Mouse (Mus musculus): ENCODE measurements around the gene Alkbh6. TPM values are rescaled to one million over a fixed set of nuclear protein-coding genes. Genes with fewer than 3 reads are reported as not detected.
A peak's percentile ranks its signal among the peaks of the same experiment; 100 is the strongest.

Gene Alkbh6
- polyA plus RNA-seq, 1 experiment from 2014 or later: 68.8 TPM

DNA sequence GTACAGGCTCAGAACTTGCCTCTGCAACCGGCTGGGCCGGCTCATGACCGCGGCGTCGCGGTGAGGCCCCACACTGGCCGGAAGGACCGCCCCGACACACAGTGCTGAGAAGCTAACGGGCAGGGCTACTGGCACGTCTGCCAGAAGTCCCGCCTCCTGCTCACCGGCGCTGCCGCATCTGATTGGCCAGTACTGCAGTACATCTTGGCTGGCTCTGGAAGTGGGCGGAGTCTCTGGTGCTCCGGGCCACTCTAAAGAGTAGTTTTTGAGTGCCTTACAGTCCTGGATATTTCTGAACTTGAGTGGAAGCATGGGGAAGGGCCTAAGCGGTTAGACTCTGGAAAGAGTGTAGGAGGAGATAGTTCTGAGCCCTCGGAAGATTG lies 13.8 kb downstream of the Alkbh6 start:
- 0 out of 2 replicates have a peak, but pooled peaks cover 3% of the 10 kb centered on the region for H3K9me3 ChIP-seq (ENCODE audit: control insufficient read depth, low read length)
- ATAC-seq: peak; percentile 98
- H3K27me3 ChIP-seq (replicated peaks; ENCODE audit: control insufficient read depth, insufficient read depth, low read length): no peaks in the 10 kb centered on the region
- peak overlapping the region; percentile 79 for H3K9ac ChIP-seq (ENCODE audit: low read depth, low read length)
- H3K4me2 ChIP-seq (ENCODE audit: low read depth, low read length): peak overlapping the region; percentile 68
- WGBS: under 1% methylated on average over 20 of the region's 20 CpGs
- peaks cover 4% of the 10 kb centered on the region for H3K4me1 ChIP-seq (ENCODE audit: control insufficient read depth, insufficient read depth, low read length)
- H3K4me3 ChIP-seq (ENCODE audit: low read length): peak overlapping the region; percentile 68
- no peaks in the 10 kb centered on the region for H3K36me3 ChIP-seq (ENCODE audit: control insufficient read depth, insufficient read depth, low read length)
- H3K27ac ChIP-seq (ENCODE audit: low read length): peak overlapping the region; percentile 89

- peak; percentile 31 for ATAC-seq
- 23% methylated on average over 6 of the region's 6 CpGs for WGBS
- Histone ChIP-seq H3K4me1 (ENCODE audit: control insufficient read depth, insufficient read depth, low read length) (peaks cover 4% of the 10 kb centered on the region), H3K27ac (ENCODE audit: low read length) (peak overlapping the region; percentile 89), H3K9me3 (ENCODE audit: control insufficient read depth, low read length) (0 out of 2 replicates have a peak, but pooled peaks cover 3% of the 10 kb centered on the region), H3K4me2 (ENCODE audit: low read depth, low read length) (peak overlapping the region; percentile 58), H3K9ac (ENCODE audit: low read depth, low read length) (peak overlapping the region; percentile 67), H3K27me3 (replicated peaks; ENCODE audit: control insufficient read depth, insufficient read depth, low read length) (no peaks in the 10 kb centered on the region), H3K36me3 (ENCODE audit: control insufficient read depth, insufficient read depth, low read length) (no peaks in the 10 kb centered on the region), H3K4me3 (ENCODE audit: low read length) (peak overlapping the region; percentile 68)
Measured at GRCm38 (mm10) chr7:30322865-30323264, 14.3 kb downstream of the Alkbh6 start.

DNA sequence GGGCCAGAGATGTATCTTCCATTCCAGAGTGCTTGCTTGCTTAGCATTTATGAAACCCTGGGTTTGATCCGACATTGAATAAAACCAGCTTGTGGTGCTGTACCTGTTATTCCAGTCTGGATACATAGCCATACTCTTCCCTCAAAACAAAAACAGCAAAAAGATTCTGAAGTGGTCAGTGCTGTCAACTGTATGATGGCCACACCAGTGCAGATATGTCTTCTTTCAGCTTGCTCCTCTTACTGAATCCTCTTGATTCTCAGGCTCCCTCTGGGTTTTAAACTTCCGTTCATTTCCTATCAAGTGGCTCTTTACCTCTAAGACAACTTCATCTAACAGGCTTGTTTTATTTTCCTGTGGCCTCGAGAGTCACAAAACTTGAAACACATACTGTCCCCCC lies 15.3 kb downstream of the Alkbh6 start, which contains the start of gene Sdhaf1:
Gene Sdhaf1, minus strand, starts transcription at position 101 of the 400 bp plus-strand sequence.
- peak within 1 kb of the TSS; percentile 58 for H3K4me2 ChIP-seq (ENCODE audit: low read depth, low read length)
- H3K9me3 ChIP-seq (ENCODE audit: control insufficient read depth, low read length): 0 out of 2 replicates have a peak, but pooled peaks cover 3% of the 10 kb centered on the region
- no peaks in the 10 kb centered on the region for H3K27me3 ChIP-seq (replicated peaks; ENCODE audit: control insufficient read depth, insufficient read depth, low read length)
- peaks cover 4% of the 10 kb centered on the region for H3K4me1 ChIP-seq (ENCODE audit: control insufficient read depth, insufficient read depth, low read length)
- H3K4me3 ChIP-seq (ENCODE audit: low read length): peak within 1 kb of the TSS; percentile 68
- no peak for ATAC-seq
- no peaks in the 10 kb centered on the region for H3K36me3 ChIP-seq (ENCODE audit: control insufficient read depth, insufficient read depth, low read length)
- WGBS: 78% methylated on average over 3 of the region's 3 CpGs
- peak within 1 kb of the TSS; percentile 67 for H3K9ac ChIP-seq (ENCODE audit: low read depth, low read length)
- H3K27ac ChIP-seq (ENCODE audit: low read length): peak within 1 kb of the TSS; percentile 89

- ATAC-seq: no peak
- 88% methylated on average over 5 of the region's 5 CpGs for WGBS
- H3K9me3 ChIP-seq (ENCODE audit: control insufficient read depth, low read length): 0 out of 2 replicates have a peak, but pooled peaks cover 3% of the 10 kb centered on the region
- no peaks in the 10 kb centered on the region for H3K36me3 ChIP-seq (ENCODE audit: control insufficient read depth, insufficient read depth, low read length)
- H3K27ac ChIP-seq (ENCODE audit: low read length): no peak overlapping the region
- H3K4me3 ChIP-seq (ENCODE audit: low read length): no peak overlapping the region
- peaks cover 4% of the 10 kb centered on the region for H3K4me1 ChIP-seq (ENCODE audit: control insufficient read depth, insufficient read depth, low read length)
- H3K9ac ChIP-seq (ENCODE audit: low read depth, low read length): no peak overlapping the region
- no peaks in the 10 kb centered on the region for H3K27me3 ChIP-seq (replicated peaks; ENCODE audit: control insufficient read depth, insufficient read depth, low read length)
- H3K4me2 ChIP-seq (ENCODE audit: low read depth, low read length): no peak overlapping the region
Measured at GRCm38 (mm10) chr7:30324300-30324944, 15.9 kb downstream of the Alkbh6 start.

GRCm38 (mm10) chr7:30325364-30325763 lies 16.8 kb downstream of the Alkbh6 start:
- 0 out of 2 replicates have a peak, but pooled peaks cover 3% of the 10 kb centered on the region for H3K9me3 ChIP-seq (ENCODE audit: control insufficient read depth, low read length)
- H3K4me2 ChIP-seq (ENCODE audit: low read depth, low read length): no peak overlapping the region
- no peak overlapping the region for H3K27ac ChIP-seq (ENCODE audit: low read length)
- H3K9ac ChIP-seq (ENCODE audit: low read depth, low read length): no peak overlapping the region
- H3K4me3 ChIP-seq (ENCODE audit: low read length): no peak overlapping the region
- 43% methylated on average over 2 of the region's 2 CpGs for WGBS
- no peaks in the 10 kb centered on the region for H3K27me3 ChIP-seq (replicated peaks; ENCODE audit: control insufficient read depth, insufficient read depth, low read length)
- H3K4me1 ChIP-seq (ENCODE audit: control insufficient read depth, insufficient read depth, low read length): peaks cover 4% of the 10 kb centered on the region
- H3K36me3 ChIP-seq (ENCODE audit: control insufficient read depth, insufficient read depth, low read length): no peaks in the 10 kb centered on the region
- ATAC-seq: no peak

- no peak overlapping the region for H3K27ac ChIP-seq (ENCODE audit: low read length)
- no peak overlapping the region for H3K9ac ChIP-seq (ENCODE audit: low read depth, low read length)
- H3K27me3 ChIP-seq (replicated peaks; ENCODE audit: control insufficient read depth, insufficient read depth, low read length): no peaks in the 10 kb centered on the region
- H3K36me3 ChIP-seq (ENCODE audit: control insufficient read depth, insufficient read depth, low read length): no peaks in the 10 kb centered on the region
- no peak for ATAC-seq
- H3K4me3 ChIP-seq (ENCODE audit: low read length): no peak overlapping the region
- no peaks in the 10 kb centered on the region for H3K4me1 ChIP-seq (ENCODE audit: control insufficient read depth, insufficient read depth, low read length)
- H3K4me2 ChIP-seq (ENCODE audit: low read depth, low read length): no peak overlapping the region
- 0 out of 2 replicates have a peak, but pooled peaks cover 3% of the 10 kb centered on the region for H3K9me3 ChIP-seq (ENCODE audit: control insufficient read depth, low read length)
Measured at GRCm38 (mm10) chr7:30326427-30326826, 17.9 kb downstream of the Alkbh6 start.

- H3K9me3 ChIP-seq (ENCODE audit: control insufficient read depth, low read length): 0 out of 2 replicates have a peak, but pooled peaks cover 3% of the 10 kb centered on the region
- ATAC-seq: no peak
- H3K9ac ChIP-seq (ENCODE audit: low read depth, low read length): no peak overlapping the region
- H3K4me1 ChIP-seq (ENCODE audit: control insufficient read depth, insufficient read depth, low read length): no peaks in the 10 kb centered on the region
- H3K36me3 ChIP-seq (ENCODE audit: control insufficient read depth, insufficient read depth, low read length): no peaks in the 10 kb centered on the region
- H3K4me2 ChIP-seq (ENCODE audit: low read depth, low read length): no peak overlapping the region
- 64% methylated on average over 15 of the region's 15 CpGs for WGBS
- no peak overlapping the region for H3K4me3 ChIP-seq (ENCODE audit: low read length)
- H3K27ac ChIP-seq (ENCODE audit: low read length): no peak overlapping the region
- 0 out of 2 replicates have a peak, but pooled peaks cover 3% of the 10 kb centered on the region for H3K27me3 ChIP-seq (replicated peaks; ENCODE audit: control insufficient read depth, insufficient read depth, low read length)
Measured at GRCm38 (mm10) chr7:30327140-30327539, 18.6 kb downstream of the Alkbh6 start.

GRCm38 (mm10) chr7:30328379-30328778 lies 19.9 kb downstream of the Alkbh6 start:
- Histone ChIP-seq H3K4me2 (ENCODE audit: low read depth, low read length) (no peak overlapping the region), H3K4me3 (ENCODE audit: low read length) (no peak overlapping the region), H3K36me3 (ENCODE audit: control insufficient read depth, insufficient read depth, low read length) (no peaks in the 10 kb centered on the region), H3K9ac (ENCODE audit: low read depth, low read length) (no peak overlapping the region), H3K27me3 (replicated peaks; ENCODE audit: control insufficient read depth, insufficient read depth, low read length) (0 out of 2 replicates have a peak, but pooled peaks cover 3% of the 10 kb centered on the region), H3K27ac (ENCODE audit: low read length) (no peak overlapping the region), H3K9me3 (ENCODE audit: control insufficient read depth, low read length) (0 out of 2 replicates have a peak, but pooled peaks cover 3% of the 10 kb centered on the region), H3K4me1 (ENCODE audit: control insufficient read depth, insufficient read depth, low read length) (peaks cover 1% of the 10 kb centered on the region)
- WGBS: 50% methylated on average over 10 of the region's 10 CpGs
- ATAC-seq: no peak

DNA sequence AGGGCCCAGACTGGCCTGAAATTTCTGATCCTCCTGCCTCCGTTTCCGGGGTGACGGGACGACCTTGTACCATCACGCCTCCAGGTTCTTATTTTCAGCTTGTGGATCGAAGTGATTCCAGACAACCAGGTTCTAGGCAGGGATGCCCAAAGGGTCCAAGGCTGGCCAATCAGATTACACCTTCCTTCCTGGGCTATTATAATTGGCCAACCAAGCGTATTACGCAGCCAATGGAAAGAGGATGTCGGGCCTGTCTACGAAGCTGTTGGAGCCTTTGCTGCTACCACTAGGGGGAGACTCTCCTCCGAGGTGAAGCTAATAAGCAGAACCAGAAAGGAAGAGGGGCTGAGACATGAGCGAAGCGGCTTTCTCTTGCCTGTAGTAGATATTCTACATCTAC lies 23.4 kb downstream of the Alkbh6 start:
- peak; percentile 77 for ATAC-seq
- no peaks in the 10 kb centered on the region for H3K9me3 ChIP-seq (ENCODE audit: control insufficient read depth, low read length)
- no peak overlapping the region for H3K27ac ChIP-seq (ENCODE audit: low read length)
- no peaks in the 10 kb centered on the region for H3K36me3 ChIP-seq (ENCODE audit: control insufficient read depth, insufficient read depth, low read length)
- WGBS: 6% methylated on average over 13 of the region's 13 CpGs
- H3K4me3 ChIP-seq (ENCODE audit: low read length): no peak overlapping the region
- no peak overlapping the region for H3K9ac ChIP-seq (ENCODE audit: low read depth, low read length)
- H3K4me2 ChIP-seq (ENCODE audit: low read depth, low read length): 0 out of 2 replicates have a peak overlapping the region, but pooled peaks have one; percentile 7
- H3K4me1 ChIP-seq (ENCODE audit: control insufficient read depth, insufficient read depth, low read length): peaks cover 7% of the 10 kb centered on the region
- peaks cover 14% of the 10 kb centered on the region for H3K27me3 ChIP-seq (replicated peaks; ENCODE audit: control insufficient read depth, insufficient read depth, low read length)
